Mouse (Mus musculus): ENCODE results near the gene 9130023H24Rik. TPM values are rescaled to one million over a fixed set of nuclear protein-coding genes. Genes with fewer than 3 reads are reported as not detected.

Gene 9130023H24Rik
- 6.6 and 7.9 TPM in 2 replicates for polyA plus RNA-seq (2014; fragmentation: Nextera tagmentation; extraction: Ambion mirVana)

GRCm38 (mm10) chr7:128237927-128238778 lies at the start of gene 9130023H24Rik:
TSS of gene 9130023H24Rik (minus strand) at chr7:128238031.
- Histone ChIP-seq H3K27me3 (ENCODE audit: control insufficient read depth, insufficient read depth, low read length) (no peaks in the 10 kb centered on the region), H3K9ac (ENCODE audit: low read depth, low read length) (peak within 1 kb of the TSS; percentile 93), H3K4me1 (ENCODE audit: control insufficient read depth, insufficient read depth, low read length) (peaks cover 10% of the 10 kb centered on the region), H3K9me3 (replicated peaks; ENCODE audit: control insufficient read depth, low read length) (no peaks in the 10 kb centered on the region), H3K4me3 (ENCODE audit: low read depth, low read length) (peak within 1 kb of the TSS; percentile 76), H3K27ac (ENCODE audit: low read depth, low read length) (peak within 1 kb of the TSS; percentile 98), H3K4me2 (peak within 1 kb of the TSS; percentile 82), H3K36me3 (ENCODE audit: control insufficient read depth, insufficient read depth, low read length) (peaks cover 13% of the 10 kb centered on the region)
- WGBS (ENCODE audit: insufficient replicate concordance), result under 1% methylated on average over 64 of the region's 72 CpGs
- peak; percentile 88 for ATAC-seq (replicated peaks; ENCODE audit: insufficient number of reproducible peaks, low FRiP score, low TSS enrichment)

GRCm38 (mm10) chr7:128285060-128285459 lies 47.2 kb upstream of the 9130023H24Rik start:
- Histone ChIP-seq H3K4me3 (ENCODE audit: low read depth, low read length) (no peak overlapping the region), H3K27ac (ENCODE audit: low read depth, low read length) (no peak overlapping the region), H3K9ac (ENCODE audit: low read depth, low read length) (no peak overlapping the region), H3K4me2 (no peak overlapping the region), H3K36me3 (ENCODE audit: control insufficient read depth, insufficient read depth, low read length) (peaks cover 6% of the 10 kb centered on the region; the same call in 1 of the 2 replicates), H3K4me1 (ENCODE audit: control insufficient read depth, insufficient read depth, low read length) (peaks cover 30% of the 10 kb centered on the region), H3K9me3 (replicated peaks; ENCODE audit: control insufficient read depth, low read length) (no peaks in the 10 kb centered on the region), H3K27me3 (ENCODE audit: control insufficient read depth, insufficient read depth, low read length) (no peaks in the 10 kb centered on the region)
- 84% methylated on average over 8 of the region's 8 CpGs for WGBS (ENCODE audit: insufficient replicate concordance)
- no peak for ATAC-seq (replicated peaks; ENCODE audit: insufficient number of reproducible peaks, low FRiP score, low TSS enrichment)

- ATAC-seq (replicated peaks; ENCODE audit: insufficient number of reproducible peaks, low FRiP score, low TSS enrichment), result no peak
- Histone ChIP-seq H3K4me3 (ENCODE audit: low read depth, low read length) (no peak overlapping the region), H3K27me3 (ENCODE audit: control insufficient read depth, insufficient read depth, low read length) (no peaks in the 10 kb centered on the region), H3K4me2 (no peak overlapping the region), H3K27ac (ENCODE audit: low read depth, low read length) (no peak overlapping the region), H3K4me1 (ENCODE audit: control insufficient read depth, insufficient read depth, low read length) (peaks cover 24% of the 10 kb centered on the region), H3K36me3 (ENCODE audit: control insufficient read depth, insufficient read depth, low read length) (peaks cover 6% of the 10 kb centered on the region; the same call in 1 of the 2 replicates), H3K9me3 (replicated peaks; ENCODE audit: control insufficient read depth, low read length) (no peaks in the 10 kb centered on the region), H3K9ac (ENCODE audit: low read depth, low read length) (no peak overlapping the region)
- 62% methylated on average over 5 of the region's 5 CpGs for WGBS (ENCODE audit: insufficient replicate concordance)
Observed at GRCm38 (mm10) chr7:128284047-128284446, 46.2 kb upstream of the 9130023H24Rik start.

- ATAC-seq (replicated peaks; ENCODE audit: insufficient number of reproducible peaks, low FRiP score, low TSS enrichment), result no peak
- Histone ChIP-seq H3K4me1 (ENCODE audit: control insufficient read depth, insufficient read depth, low read length) (peaks cover 13% of the 10 kb centered on the region), H3K4me2 (no peak overlapping the region), H3K9ac (ENCODE audit: low read depth, low read length) (no peak overlapping the region), H3K9me3 (replicated peaks; ENCODE audit: control insufficient read depth, low read length) (no peaks in the 10 kb centered on the region), H3K36me3 (ENCODE audit: control insufficient read depth, insufficient read depth, low read length) (peaks cover 4% of the 10 kb centered on the region; the same call in 1 of the 2 replicates), H3K4me3 (ENCODE audit: low read depth, low read length) (no peak overlapping the region), H3K27me3 (ENCODE audit: control insufficient read depth, insufficient read depth, low read length) (no peaks in the 10 kb centered on the region), H3K27ac (ENCODE audit: low read depth, low read length) (no peak overlapping the region)
- WGBS (ENCODE audit: insufficient replicate concordance), result 24% methylated on average over 7 of the region's 7 CpGs
Observed at GRCm38 (mm10) chr7:128282532-128283244, 44.9 kb upstream of the 9130023H24Rik start.

- ATAC-seq (replicated peaks; ENCODE audit: insufficient number of reproducible peaks, low FRiP score, low TSS enrichment), result no peak
- no peaks in the 10 kb centered on the region for H3K9me3 ChIP-seq (replicated peaks; ENCODE audit: control insufficient read depth, low read length)
- no peak overlapping the region for H3K4me3 ChIP-seq (ENCODE audit: low read depth, low read length)
- no peak overlapping the region for H3K27ac ChIP-seq (ENCODE audit: low read depth, low read length)
- WGBS (ENCODE audit: insufficient replicate concordance), result 77% methylated on average over 11 of the region's 11 CpGs
- H3K27me3 ChIP-seq (ENCODE audit: control insufficient read depth, insufficient read depth, low read length), result no peaks in the 10 kb centered on the region
- peaks cover 13% of the 10 kb centered on the region for H3K4me1 ChIP-seq (ENCODE audit: control insufficient read depth, insufficient read depth, low read length)
- no peaks in the 10 kb centered on the region for H3K36me3 ChIP-seq (ENCODE audit: control insufficient read depth, insufficient read depth, low read length)
- no peak overlapping the region for H3K9ac ChIP-seq (ENCODE audit: low read depth, low read length)
- H3K4me2 ChIP-seq, result no peak overlapping the region
Observed at GRCm38 (mm10) chr7:128281765-128282164, 43.9 kb upstream of the 9130023H24Rik start.

- Histone ChIP-seq H3K27me3 (ENCODE audit: control insufficient read depth, insufficient read depth, low read length) (no peaks in the 10 kb centered on the region), H3K4me1 (ENCODE audit: control insufficient read depth, insufficient read depth, low read length) (peaks cover 13% of the 10 kb centered on the region), H3K9me3 (replicated peaks; ENCODE audit: control insufficient read depth, low read length) (no peaks in the 10 kb centered on the region), H3K4me2 (no peak overlapping the region), H3K27ac (ENCODE audit: low read depth, low read length) (no peak overlapping the region), H3K36me3 (ENCODE audit: control insufficient read depth, insufficient read depth, low read length) (peaks cover 6% of the 10 kb centered on the region; the same call in 1 of the 2 replicates), H3K9ac (ENCODE audit: low read depth, low read length) (no peak overlapping the region), H3K4me3 (ENCODE audit: low read depth, low read length) (no peak overlapping the region)
- no peak for ATAC-seq (replicated peaks; ENCODE audit: insufficient number of reproducible peaks, low FRiP score, low TSS enrichment)
- WGBS (ENCODE audit: insufficient replicate concordance), result 92% methylated on average over 4 of the region's 4 CpGs
Observed at GRCm38 (mm10) chr7:128279750-128280149, 41.9 kb upstream of the 9130023H24Rik start.

GRCm38 (mm10) chr7:128276051-128276450 lies 38.2 kb upstream of the 9130023H24Rik start:
- Histone ChIP-seq H3K4me2 (no peak overlapping the region), H3K27ac (ENCODE audit: low read depth, low read length) (no peak overlapping the region), H3K9ac (ENCODE audit: low read depth, low read length) (no peak overlapping the region), H3K27me3 (ENCODE audit: control insufficient read depth, insufficient read depth, low read length) (no peaks in the 10 kb centered on the region), H3K9me3 (replicated peaks; ENCODE audit: control insufficient read depth, low read length) (no peaks in the 10 kb centered on the region), H3K4me3 (ENCODE audit: low read depth, low read length) (no peak overlapping the region), H3K4me1 (ENCODE audit: control insufficient read depth, insufficient read depth, low read length) (no peaks in the 10 kb centered on the region), H3K36me3 (ENCODE audit: control insufficient read depth, insufficient read depth, low read length) (peaks cover 25% of the 10 kb centered on the region)
- no peak for ATAC-seq (replicated peaks; ENCODE audit: insufficient number of reproducible peaks, low FRiP score, low TSS enrichment)
- 87% methylated on average over 6 of the region's 6 CpGs for WGBS (ENCODE audit: insufficient replicate concordance)

- Histone ChIP-seq H3K4me3 (ENCODE audit: low read depth, low read length) (no peak overlapping the region), H3K9ac (ENCODE audit: low read depth, low read length) (no peak overlapping the region), H3K27me3 (ENCODE audit: control insufficient read depth, insufficient read depth, low read length) (no peaks in the 10 kb centered on the region), H3K36me3 (ENCODE audit: control insufficient read depth, insufficient read depth, low read length) (peaks cover 24% of the 10 kb centered on the region), H3K27ac (ENCODE audit: low read depth, low read length) (no peak overlapping the region), H3K4me2 (no peak overlapping the region), H3K9me3 (replicated peaks; ENCODE audit: control insufficient read depth, low read length) (no peaks in the 10 kb centered on the region), H3K4me1 (ENCODE audit: control insufficient read depth, insufficient read depth, low read length) (0 out of 2 replicates have a peak, but pooled peaks cover 4% of the 10 kb centered on the region)
- ATAC-seq (replicated peaks; ENCODE audit: insufficient number of reproducible peaks, low FRiP score, low TSS enrichment), result no peak
- WGBS (ENCODE audit: insufficient replicate concordance), result 88% methylated on average over 9 of the region's 9 CpGs
Observed at GRCm38 (mm10) chr7:128271496-128271895, 33.7 kb upstream of the 9130023H24Rik start.
